Mouse (Mus musculus) heart, embryonic 13.5 days (tissue): ENCODE measurements at regions not wholly inside any gene's neighbourhood (a gene's known extent, or its start where the extent isn't known, plus 50 kb on each side); places are given as distances from the start of the nearest gene placed in this dataset.
"Not testable (repeated sequence)": the region's sequence is repeated elsewhere in the genome, so short reads cannot be mapped to it uniquely, and the experiment has no call there.

Experiments used
- ATAC-seq: fragments of 200-750 bp; cut with Nextera tagmentation; 2 replicates; pipeline ENCODE4 v1.8.0; 2017; ENCODE audit warnings: moderate TSS enrichment; ENCODE audit not compliant: insufficient number of reproducible peaks, low FRiP score, low TSS enrichment; ENCODE audit errors: extremely low read depth
- H3K27ac ChIP-seq: fragments of 300-500 bp; sonication (generic); replicated peaks from 2 replicates; pipeline ENCODE4 v1.5.1; 2015; ENCODE audit warnings: moderate library complexity, mild to moderate bottlenecking, inconsistent platforms
- H3K27me3 ChIP-seq: fragments of 300-500 bp; sonication (generic); replicated peaks from 2 replicates; pipeline ENCODE4 v1.6.1; 2015; ENCODE audit warnings: mild to moderate bottlenecking, inconsistent platforms
- H3K36me3 ChIP-seq: fragments of 300-500 bp; sonication (generic); 2 replicates; pipeline ENCODE4 v1.6.1; 2015; ENCODE audit warnings: mild to moderate bottlenecking, inconsistent platforms
- H3K4me1 ChIP-seq: fragments of 300-500 bp; sonication (generic); 2 replicates; pipeline ENCODE4 v1.6.1; 2015; ENCODE audit warnings: inconsistent platforms
- H3K4me2 ChIP-seq: fragments of 300-500 bp; sonication (generic); 2 replicates; pipeline ENCODE4 v1.6.1; 2015; ENCODE audit warnings: inconsistent platforms, mild to moderate bottlenecking, moderate library complexity
- H3K4me3 ChIP-seq: fragments of 300-500 bp; sonication (generic); 2 replicates; pipeline ENCODE4 v1.5.1; 2015; ENCODE audit warnings: moderate library complexity, mild to moderate bottlenecking, inconsistent platforms
- H3K9ac ChIP-seq: fragments of 300-500 bp; sonication (generic); 2 replicates; pipeline ENCODE4 v1.6.1; 2015; ENCODE audit warnings: inconsistent platforms, mild to moderate bottlenecking, moderate library complexity
- H3K9me3 ChIP-seq: fragments of 300-500 bp; sonication (generic); 2 replicates; pipeline ENCODE4 v1.6.1; 2016; ENCODE audit warnings: inconsistent platforms
- WGBS: fragments of 180-500 bp; shearing (Covaris S2); methylation state at CpG from one replicate; pipeline ENCODE4 v1.1.7; 2015; ENCODE audit warnings: mixed read lengths; 5-methylcytosine and 5-hydroxymethylcytosine counted together

- 0 out of 2 replicates have a peak, but pooled peaks cover 1% of the 10 kb centered on the region for H3K9me3 ChIP-seq
- no peaks in the 10 kb centered on the region for H3K4me1 ChIP-seq
- no peak overlapping the region for H3K4me2 ChIP-seq
- H3K9ac ChIP-seq, result no peak overlapping the region
- ATAC-seq, result no peak
- 75% methylated on average over 11 of the region's 11 CpGs for WGBS
- H3K36me3 ChIP-seq, result no peaks in the 10 kb centered on the region
- no peak overlapping the region for H3K27ac ChIP-seq
- H3K4me3 ChIP-seq, result no peak overlapping the region
- no peaks in the 10 kb centered on the region for H3K27me3 ChIP-seq
Measured at GRCm38 (mm10) chr6:5663433-5664175, 61.8 kb upstream of the Dync1i1 start.

GRCm38 (mm10) chr6:5645150-5645732 is 80.2 kb upstream of the Dync1i1 start:
- ATAC-seq, result no peak
- no peaks in the 10 kb centered on the region for H3K9me3 ChIP-seq
- H3K27ac ChIP-seq, result no peak overlapping the region
- no peak overlapping the region for H3K4me3 ChIP-seq
- 22% methylated on average over 9 of the region's 9 CpGs for WGBS
- 0 out of 2 replicates have a peak, but pooled peaks cover 3% of the 10 kb centered on the region for H3K4me1 ChIP-seq
- no peak overlapping the region for H3K4me2 ChIP-seq
- H3K27me3 ChIP-seq, result no peaks in the 10 kb centered on the region
- H3K36me3 ChIP-seq, result no peaks in the 10 kb centered on the region
- H3K9ac ChIP-seq, result no peak overlapping the region

DNA sequence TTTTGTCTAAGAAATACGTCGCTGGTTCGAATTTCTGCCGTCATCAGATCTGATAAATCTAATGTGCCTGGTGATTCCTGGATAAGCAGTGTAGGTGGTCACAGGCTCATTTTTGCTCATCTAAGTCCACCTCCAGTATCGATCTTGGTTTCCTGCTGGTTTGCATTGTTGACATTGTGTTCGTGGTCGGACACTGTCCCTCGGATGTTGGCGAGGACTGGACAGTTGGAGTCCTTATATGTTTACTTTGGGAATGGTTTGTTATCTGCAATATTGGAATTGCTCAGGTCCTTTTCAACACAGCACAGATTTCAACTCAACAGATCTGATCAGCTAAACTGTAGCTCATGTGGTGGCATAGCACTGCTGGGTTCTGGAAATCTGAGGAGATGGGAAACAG is 91.2 kb upstream of the Dync1i1 start:
- no peaks in the 10 kb centered on the region for H3K36me3 ChIP-seq
- ATAC-seq, result no peak
- no peak overlapping the region for H3K9ac ChIP-seq
- H3K4me1 ChIP-seq, result 0 out of 2 replicates have a peak, but pooled peaks cover 3% of the 10 kb centered on the region
- H3K9me3 ChIP-seq, result no peaks in the 10 kb centered on the region
- H3K27ac ChIP-seq, result no peak overlapping the region
- 85% methylated on average over 9 of the region's 9 CpGs for WGBS
- no peak overlapping the region for H3K4me2 ChIP-seq
- H3K4me3 ChIP-seq, result no peak overlapping the region
- H3K27me3 ChIP-seq, result no peaks in the 10 kb centered on the region

GRCm38 (mm10) chr6:5633036-5633708 is 92.3 kb upstream of the Dync1i1 start:
- no peaks in the 10 kb centered on the region for H3K27me3 ChIP-seq
- H3K36me3 ChIP-seq, result no peaks in the 10 kb centered on the region
- no peak overlapping the region for H3K4me3 ChIP-seq
- H3K9ac ChIP-seq, result no peak overlapping the region
- no peak overlapping the region for H3K27ac ChIP-seq
- ATAC-seq, result no peak
- H3K4me1 ChIP-seq, result 0 out of 2 replicates have a peak, but pooled peaks cover 3% of the 10 kb centered on the region
- no peaks in the 10 kb centered on the region for H3K9me3 ChIP-seq
- 21% methylated on average over 10 of the region's 10 CpGs for WGBS
- H3K4me2 ChIP-seq, result peak overlapping the region; percentile 37

- H3K9ac ChIP-seq, result no peak overlapping the region
- H3K27me3 ChIP-seq, result no peaks in the 10 kb centered on the region
- ATAC-seq, result no peak
- H3K4me3 ChIP-seq, result no peak overlapping the region
- no peak overlapping the region for H3K27ac ChIP-seq
- H3K4me2 ChIP-seq, result no peak overlapping the region
- H3K9me3 ChIP-seq, result no peaks in the 10 kb centered on the region
- no peaks in the 10 kb centered on the region for H3K36me3 ChIP-seq
- no peaks in the 10 kb centered on the region for H3K4me1 ChIP-seq
- 46% methylated on average over 2 of the region's 2 CpGs for WGBS
Measured at GRCm38 (mm10) chr6:5624085-5624484, 101.4 kb upstream of the Dync1i1 start.

GRCm38 (mm10) chr6:5621582-5621981 is 103.9 kb upstream of the Dync1i1 start:
- ATAC-seq, result no peak
- WGBS, result 68% methylated on average over 3 of the region's 3 CpGs
- no peaks in the 10 kb centered on the region for H3K36me3 ChIP-seq

GRCm38 (mm10) chr6:5594011-5594410 is 97.9 kb upstream of the Pdk4 start:
- ATAC-seq, result no peak
- H3K27me3 ChIP-seq, result no peaks in the 10 kb centered on the region
- no peak overlapping the region for H3K27ac ChIP-seq
- H3K4me1 ChIP-seq, result peaks cover 11% of the 10 kb centered on the region
- H3K9ac ChIP-seq, result no peak overlapping the region
- no peaks in the 10 kb centered on the region for H3K9me3 ChIP-seq
- 19% methylated on average over 6 of the region's 6 CpGs for WGBS
- no peak overlapping the region for H3K4me3 ChIP-seq
- H3K36me3 ChIP-seq, result no peaks in the 10 kb centered on the region
- peak overlapping the region; percentile 22 for H3K4me2 ChIP-seq

More at GRCm38 (mm10) chr6:5621582-5621981, 103.9 kb upstream of the Dync1i1 start:
- H3K27me3 ChIP-seq, result no peaks in the 10 kb centered on the region
- no peaks in the 10 kb centered on the region for H3K4me1 ChIP-seq
- no peaks in the 10 kb centered on the region for H3K9me3 ChIP-seq
- no peak overlapping the region for H3K27ac ChIP-seq
- no peak overlapping the region for H3K9ac ChIP-seq
- H3K4me3 ChIP-seq, result no peak overlapping the region
- H3K4me2 ChIP-seq, result no peak overlapping the region

DNA sequence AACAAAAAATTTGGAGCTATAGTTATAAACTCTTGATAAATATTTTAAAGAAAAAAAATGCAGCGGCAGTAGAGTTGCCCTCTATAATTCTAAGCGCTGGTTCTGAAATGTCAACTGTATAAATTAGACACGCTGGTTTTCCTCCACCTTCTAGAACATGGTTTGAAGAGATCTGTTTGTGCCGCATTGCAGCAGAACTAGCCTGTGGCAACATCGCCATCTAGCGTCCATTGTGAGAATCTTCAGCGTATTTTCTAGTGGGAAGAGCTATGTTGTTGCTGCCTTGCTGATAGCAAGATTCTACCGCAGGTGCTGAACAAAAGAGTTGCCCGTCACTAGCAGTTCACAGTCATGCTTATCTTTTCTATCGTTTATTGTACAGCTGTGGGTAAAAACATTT is 93.5 kb upstream of the Pdk4 start:
- Histone ChIP-seq H3K9ac (no peak overlapping the region), H3K36me3 (no peaks in the 10 kb centered on the region), H3K9me3 (no peaks in the 10 kb centered on the region), H3K4me1 (peaks cover 9% of the 10 kb centered on the region), H3K27ac (no peak overlapping the region), H3K4me2 (no peak overlapping the region), H3K27me3 (no peaks in the 10 kb centered on the region), H3K4me3 (no peak overlapping the region)
- ATAC-seq, result no peak
- 6% methylated on average over 10 of the region's 10 CpGs for WGBS

GRCm38 (mm10) chr6:5582923-5583525 is 86.9 kb upstream of the Pdk4 start:
- Histone ChIP-seq H3K27me3 (no peaks in the 10 kb centered on the region), H3K9ac (no peak overlapping the region), H3K36me3 (no peaks in the 10 kb centered on the region), H3K9me3 (no peaks in the 10 kb centered on the region), H3K4me3 (no peak overlapping the region), H3K27ac (no peak overlapping the region), H3K4me1 (no peaks in the 10 kb centered on the region), H3K4me2 (no peak overlapping the region)
- ATAC-seq, result no peak
- 64% methylated on average over 2 of the region's 2 CpGs for WGBS

DNA sequence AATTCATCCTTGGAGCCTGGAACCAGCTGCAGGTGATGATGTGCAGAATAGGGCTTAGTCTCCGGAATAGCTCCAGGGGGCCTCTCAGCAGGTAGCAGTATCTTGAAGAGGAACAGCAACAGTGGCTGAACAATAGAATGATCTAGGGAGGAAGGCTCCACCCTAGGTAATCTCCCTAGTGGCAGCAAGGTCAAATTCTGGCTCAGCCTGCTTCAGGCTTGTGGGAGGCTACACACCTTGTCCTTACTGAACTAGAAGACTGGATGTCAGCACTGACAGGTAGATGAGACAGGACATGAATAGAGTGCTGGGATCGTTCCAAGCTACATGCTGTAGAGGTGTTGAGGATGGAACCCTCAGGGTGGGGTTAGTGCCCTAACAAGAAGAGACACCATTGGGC is 80.8 kb upstream of the Pdk4 start:
- not testable (repeated sequence) for H3K4me1 ChIP-seq, H3K4me3 ChIP-seq, H3K36me3 ChIP-seq, H3K9ac ChIP-seq, H3K9me3 ChIP-seq, H3K27ac ChIP-seq, H3K27me3 ChIP-seq, H3K4me2 ChIP-seq, ATAC-seq
- 75% methylated on average over 2 of the region's 2 CpGs for WGBS

DNA sequence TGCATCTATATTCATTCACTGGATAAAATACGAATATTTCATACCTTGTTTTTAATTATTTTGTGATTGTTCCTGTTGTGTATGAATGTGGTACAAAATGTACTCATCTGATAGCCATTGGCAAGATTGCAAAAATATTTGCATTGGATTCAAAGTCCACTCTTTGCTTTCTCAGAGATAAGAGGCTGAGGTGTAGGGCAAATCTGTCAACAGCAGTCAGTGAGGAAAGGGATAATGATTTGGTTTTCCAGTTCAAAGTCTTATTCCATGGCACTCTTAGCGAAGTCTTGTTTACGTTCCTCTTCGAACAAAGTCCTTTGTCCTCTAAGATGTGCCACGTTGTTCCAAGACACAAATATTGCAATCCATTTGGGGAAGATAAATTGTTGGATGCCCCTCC is 70.5 kb upstream of the Pdk4 start:
- Histone ChIP-seq H3K4me1 (peaks cover 4% of the 10 kb centered on the region), H3K4me3 (no peak overlapping the region), H3K36me3 (no peaks in the 10 kb centered on the region), H3K9ac (no peak overlapping the region), H3K27ac (no peak overlapping the region), H3K4me2 (no peak overlapping the region), H3K9me3 (no peaks in the 10 kb centered on the region), H3K27me3 (no peaks in the 10 kb centered on the region)
- WGBS, result 33% methylated on average over 5 of the region's 5 CpGs
- no peak for ATAC-seq
